Mouse (Mus musculus): Measurements from ENCODE around the gene Cdc5l.
"Not testable (repeated sequence)": the region's sequence is repeated elsewhere in the genome, so short reads cannot be mapped to it uniquely, and the experiment has no call there.

Gene Cdc5l

GRCm38 (mm10) chr17:45432706-45433398 lies 685 bp downstream of the Cdc5l start:
- no peak for DNase-seq

GRCm38 (mm10) chr17:45432007-45432406 lies 1.5 kb downstream of the Cdc5l start:
- DNase-seq, result no peak

DNA sequence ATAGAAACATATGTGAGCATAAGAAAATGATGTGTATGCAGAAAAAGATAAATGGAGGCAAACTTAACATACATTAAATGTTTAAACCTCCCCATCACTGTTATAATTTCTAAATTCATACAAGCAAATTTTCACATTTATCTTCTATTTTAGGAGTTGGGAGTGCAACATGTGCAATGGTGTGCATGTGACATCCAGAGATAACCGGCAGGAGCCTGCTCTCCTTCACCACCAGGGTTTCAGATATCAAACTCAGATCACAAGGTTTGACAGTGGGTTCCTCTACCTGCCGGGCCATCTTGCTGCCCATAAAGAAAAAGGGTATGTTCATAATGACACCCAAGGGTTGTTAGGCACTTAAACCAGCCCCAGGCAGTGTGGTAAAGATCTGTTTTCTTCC lies 16.1 kb downstream of the Cdc5l start:
- no peak for DNase-seq

DNA sequence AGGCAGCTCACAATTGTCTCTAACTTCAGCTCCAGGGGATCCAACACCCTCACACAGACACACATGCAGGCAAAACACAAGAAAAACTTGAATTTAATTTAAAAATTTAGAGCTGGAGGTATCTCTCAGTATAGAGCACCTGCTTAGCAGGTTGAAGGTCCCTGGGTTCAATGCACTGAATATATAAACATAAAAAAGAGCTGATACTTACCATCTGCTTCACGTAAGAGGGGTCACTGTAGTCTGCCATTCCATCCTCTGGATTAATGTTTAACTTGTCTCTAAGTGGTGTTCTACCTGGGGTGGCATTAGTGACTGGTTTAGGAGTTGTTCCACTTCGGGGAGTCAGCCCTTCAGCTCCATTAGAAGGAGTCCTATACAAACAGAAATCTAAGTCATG lies 21.9 kb downstream of the Cdc5l start:
- not testable (repeated sequence) for DNase-seq

- DNase-seq, result no peak
Observed at GRCm38 (mm10) chr17:45408719-45409118, 24.8 kb downstream of the Cdc5l start.

- DNase-seq, result peak; percentile 38 to 48
Observed at GRCm38 (mm10) chr17:45406281-45406680, 27.3 kb downstream of the Cdc5l start.

- peak; percentile 53 to 56 for DNase-seq
Observed at GRCm38 (mm10) chr17:45403207-45403606, 30.3 kb downstream of the Cdc5l start.

GRCm38 (mm10) chr17:45402601-45403000 lies 30.9 kb downstream of the Cdc5l start:
- DNase-seq, result peak in 1 of 2 experiments; percentile 12

DNA sequence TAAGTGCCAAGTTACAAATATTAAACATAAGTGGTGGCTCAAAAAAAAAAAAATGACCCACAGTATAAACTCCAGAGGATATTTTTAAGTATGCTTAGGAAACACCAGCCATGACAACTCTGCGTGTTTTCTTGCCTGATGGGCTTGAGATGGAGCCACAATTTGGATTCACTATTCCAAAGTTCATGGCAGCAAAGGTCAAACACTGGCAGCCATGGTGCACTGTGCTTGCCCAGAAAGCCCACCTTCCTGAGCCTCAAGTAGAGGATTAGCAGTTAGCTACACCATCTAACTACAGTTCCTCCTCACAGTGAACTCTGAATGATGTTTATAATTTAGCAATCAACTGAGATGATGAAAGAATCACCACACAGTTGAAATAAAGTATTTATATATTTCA lies 31.4 kb downstream of the Cdc5l start:
- DNase-seq, result no peak

- DNase-seq, result no peak
Observed at GRCm38 (mm10) chr17:45401126-45401905, 32.2 kb downstream of the Cdc5l start.

DNA sequence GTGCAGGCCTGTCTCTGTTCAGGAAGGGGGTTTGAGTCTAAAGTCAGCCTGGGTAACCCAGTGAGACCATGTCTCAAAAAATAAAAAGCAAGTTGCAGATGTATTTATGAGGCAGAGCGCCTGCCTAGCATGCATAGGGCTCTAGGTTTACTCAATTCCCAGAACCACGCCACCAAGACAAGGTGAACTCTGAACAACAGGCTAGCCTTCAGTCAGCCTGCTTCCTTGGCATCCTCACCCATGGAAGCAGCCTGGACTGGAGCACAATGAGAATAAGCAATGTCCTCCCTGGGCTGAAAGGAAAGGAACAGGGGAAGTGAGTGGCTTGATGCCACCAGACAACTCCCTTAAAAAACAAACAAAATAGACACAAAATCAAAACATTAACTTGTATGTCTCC lies 35.5 kb downstream of the Cdc5l start:
- DNase-seq, result no peak

DNA sequence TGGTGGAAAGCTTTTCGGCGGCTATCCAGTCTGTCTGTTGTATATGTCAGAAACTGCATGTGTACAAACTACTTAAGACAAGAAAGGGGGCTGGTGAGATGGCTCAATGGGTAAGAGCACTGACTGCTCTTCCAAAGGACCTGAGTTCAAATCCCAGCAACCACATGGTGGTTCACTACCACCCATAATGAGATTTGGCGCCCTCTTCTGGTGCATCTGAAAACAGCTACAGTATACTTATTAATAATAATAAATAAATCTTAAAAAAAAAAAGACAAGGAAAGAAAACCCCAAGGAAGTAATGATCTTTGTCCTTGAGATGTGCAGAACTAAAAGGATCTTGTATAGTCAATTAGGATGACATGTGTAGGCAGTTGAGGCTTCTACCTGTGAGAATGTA lies 36.0 kb downstream of the Cdc5l start:
- DNase-seq, result no peak

DNA sequence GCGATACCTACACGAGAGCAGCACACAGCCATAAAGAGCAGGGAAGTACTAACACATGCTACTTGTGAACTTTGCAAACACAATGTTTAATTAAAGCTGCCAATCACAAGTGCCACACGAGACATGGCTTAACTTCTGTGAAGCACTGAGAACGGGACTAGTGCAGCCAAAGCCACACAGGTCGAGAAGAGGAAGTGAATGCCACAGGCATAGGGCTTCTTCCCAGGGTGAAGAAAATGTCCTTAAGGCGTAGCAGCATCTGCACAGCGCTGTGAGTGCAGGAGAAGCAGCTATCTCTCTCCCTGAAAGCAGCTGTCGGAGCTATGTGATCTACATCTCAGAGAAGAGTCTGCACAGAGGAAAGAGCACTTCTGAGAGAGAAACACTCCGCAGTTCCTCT lies 38.9 kb downstream of the Cdc5l start:
- no peak for DNase-seq

- no peak for DNase-seq
Observed at GRCm38 (mm10) chr17:45393765-45394164, 39.8 kb downstream of the Cdc5l start.

GRCm38 (mm10) chr17:45389896-45390295 lies 43.6 kb downstream of the Cdc5l start:
- DNase-seq, result no peak

- DNase-seq, result no peak
Observed at GRCm38 (mm10) chr17:45386986-45387385, 46.6 kb downstream of the Cdc5l start.

- DNase-seq, result no peak
Observed at GRCm38 (mm10) chr17:45383305-45383704, 50.2 kb downstream of the Cdc5l start.

GRCm38 (mm10) chr17:45379271-45379784 lies 54.2 kb downstream of the Cdc5l start:
- no peak for DNase-seq

DNA sequence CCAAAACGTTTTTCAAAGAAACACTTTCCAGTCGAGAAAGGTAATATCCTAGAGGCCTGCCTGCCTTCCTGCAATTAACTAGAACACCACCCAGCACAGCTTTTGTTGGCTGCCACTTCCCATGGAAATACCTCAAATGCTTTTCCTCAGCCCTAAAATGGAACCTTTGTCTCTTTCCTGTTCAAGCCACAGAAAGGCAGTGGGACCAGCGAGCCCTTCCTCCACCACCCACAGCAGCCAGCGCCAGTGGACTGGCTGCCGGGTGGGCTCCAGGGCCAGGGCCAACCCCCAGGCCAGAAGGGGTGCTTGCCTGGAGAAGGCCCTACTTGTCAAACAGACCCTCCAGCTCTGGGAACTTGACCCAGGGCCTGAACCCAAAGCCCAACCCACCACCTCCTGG lies 56.2 kb downstream of the Cdc5l start:
- peak in 1 of 2 experiments; percentile 12 for DNase-seq

GRCm38 (mm10) chr17:45373987-45374608 lies 59.4 kb downstream of the Cdc5l start:
- peak; percentile 90 for DNase-seq

DNA sequence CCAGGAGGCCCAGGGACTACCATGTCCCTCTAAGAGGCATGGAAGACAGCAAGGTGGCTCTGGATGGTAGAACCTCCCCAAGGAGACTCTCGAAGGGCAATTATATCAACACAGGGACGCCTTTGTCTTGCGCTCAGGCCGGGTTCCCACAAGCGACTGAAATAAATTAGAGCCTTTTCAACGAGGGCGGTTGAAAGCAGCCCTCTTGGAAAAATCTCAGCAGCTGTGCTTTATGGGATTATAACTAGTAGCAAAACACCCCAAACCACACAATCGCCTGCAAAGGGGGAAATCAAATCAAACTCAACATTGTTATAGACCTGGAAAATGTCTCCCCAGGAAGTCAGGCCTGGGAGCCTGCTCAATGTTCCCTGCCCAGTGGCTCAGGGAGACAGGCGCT lies 62.5 kb downstream of the Cdc5l start:
- no peak for DNase-seq

DNA sequence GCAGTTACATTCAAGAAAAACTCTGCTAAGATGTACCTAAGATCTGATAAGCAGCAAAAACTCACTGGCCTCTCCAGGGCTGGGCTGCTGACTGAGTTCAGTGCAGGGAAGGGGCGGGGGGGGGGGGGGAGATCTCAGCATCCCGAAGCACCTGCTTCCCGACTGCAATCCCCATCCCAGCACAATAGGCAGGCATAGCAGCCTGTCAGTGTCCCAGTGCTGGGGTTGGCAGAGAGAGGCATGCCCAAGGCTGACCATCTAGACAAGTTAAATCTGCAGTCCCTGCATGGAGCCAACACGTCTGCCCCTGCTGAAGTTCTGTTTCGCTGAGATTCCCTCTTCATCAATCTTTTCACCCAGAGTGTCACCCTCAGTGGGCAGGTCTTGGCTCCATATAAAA lies 63.0 kb downstream of the Cdc5l start:
- no peak for DNase-seq

GRCm38 (mm10) chr17:45364871-45365270 lies 68.7 kb downstream of the Cdc5l start:
- DNase-seq, result no peak

- DNase-seq, result no peak
Observed at GRCm38 (mm10) chr17:45360950-45361349, 72.6 kb downstream of the Cdc5l start.
